Mouse (Mus musculus) spleen, adult 18-20 months (tissue): ENCODE results near the gene Mrc1.

Experiments used
- DNase-seq, 2 experiments: peaks; one replicate each; pipeline ENCODE4 v3.0.0; 2022; ENCODE audit warnings: mixed read lengths in 2 of 2

Gene Mrc1

DNA sequence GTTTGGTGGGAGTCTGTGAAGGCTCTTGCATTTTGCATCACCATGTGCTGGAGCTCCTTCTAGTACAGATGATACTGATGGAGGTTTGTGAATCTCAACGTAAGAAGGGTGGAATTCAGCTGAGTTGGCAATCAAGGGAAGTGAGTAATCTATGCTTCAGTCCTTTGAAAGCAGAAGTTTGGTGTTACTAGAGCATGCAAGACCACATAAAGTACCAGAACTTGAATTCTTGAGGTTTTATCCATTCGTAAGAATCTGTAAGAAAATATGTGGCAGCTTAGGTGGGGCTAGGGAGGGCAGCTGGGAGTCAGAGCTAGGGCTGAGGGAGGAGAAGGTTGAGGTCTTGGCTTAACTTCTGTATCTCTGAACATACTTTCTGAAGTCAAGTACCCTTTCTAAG, 15.5 kb downstream of the Mrc1 start:
- no peak for DNase-seq

DNA sequence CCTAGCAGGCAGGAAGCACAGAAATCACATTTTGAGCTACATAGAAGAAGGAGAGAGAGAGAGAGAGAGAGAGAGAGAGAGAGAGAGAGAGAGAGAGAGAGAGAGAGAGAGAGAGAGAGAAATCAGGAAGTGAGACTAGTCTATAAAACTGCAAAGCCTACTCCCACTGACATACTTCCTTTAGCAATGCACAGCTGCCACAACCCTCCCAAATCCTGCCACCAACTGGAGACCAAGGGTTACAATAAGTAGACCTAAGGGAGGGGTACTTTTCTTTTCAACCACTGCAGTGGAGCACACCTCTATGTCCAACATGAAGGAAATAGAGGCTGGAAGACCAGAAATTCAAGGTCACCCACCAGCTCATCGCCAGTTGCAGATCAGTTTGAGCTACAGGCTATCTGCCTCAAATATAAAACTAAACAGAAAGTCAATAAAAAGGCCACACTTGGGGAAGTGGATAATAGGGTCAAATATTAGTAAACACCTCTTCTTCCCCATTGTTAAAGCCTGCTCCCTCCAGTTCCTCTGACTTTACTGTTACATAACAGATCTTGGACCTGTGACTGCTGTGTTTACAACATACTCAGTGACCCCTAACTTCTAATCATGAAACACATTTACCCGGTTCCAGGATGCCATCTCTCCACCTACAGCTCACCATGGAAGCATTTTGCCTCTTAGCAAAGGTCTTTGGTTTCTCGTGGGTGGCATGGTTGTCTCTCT, 20.8 kb downstream of the Mrc1 start:
- peak; percentile 22 to 29 for DNase-seq

DNA sequence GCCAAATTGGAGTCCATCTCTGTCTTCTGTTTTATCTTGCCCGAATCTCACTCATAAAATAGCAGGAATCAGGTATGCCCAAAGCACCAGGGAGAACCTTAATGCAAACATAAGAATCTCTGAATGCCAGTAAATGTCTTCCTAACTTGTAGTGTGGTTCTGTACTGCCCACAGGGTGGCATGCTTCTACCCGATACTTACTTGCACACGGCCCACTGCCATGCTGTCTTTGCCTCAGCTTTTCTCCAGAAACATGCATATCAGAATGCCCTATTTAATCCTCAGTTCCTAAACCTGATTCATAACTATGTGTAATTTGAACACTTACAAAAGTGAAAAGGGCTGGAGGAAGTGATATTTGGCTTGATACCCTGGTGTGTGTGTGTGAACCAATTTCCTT, 22.7 kb downstream of the Mrc1 start:
- DNase-seq, result no peak

GRCm38 (mm10) chr2:14258345-14258850, 29.2 kb downstream of the Mrc1 start:
- DNase-seq, result no peak

GRCm38 (mm10) chr2:14262090-14262489, 32.9 kb downstream of the Mrc1 start:
- no peak for DNase-seq

- no peak for DNase-seq
Observed at GRCm38 (mm10) chr2:14269160-14269559, 40.0 kb downstream of the Mrc1 start.

DNA sequence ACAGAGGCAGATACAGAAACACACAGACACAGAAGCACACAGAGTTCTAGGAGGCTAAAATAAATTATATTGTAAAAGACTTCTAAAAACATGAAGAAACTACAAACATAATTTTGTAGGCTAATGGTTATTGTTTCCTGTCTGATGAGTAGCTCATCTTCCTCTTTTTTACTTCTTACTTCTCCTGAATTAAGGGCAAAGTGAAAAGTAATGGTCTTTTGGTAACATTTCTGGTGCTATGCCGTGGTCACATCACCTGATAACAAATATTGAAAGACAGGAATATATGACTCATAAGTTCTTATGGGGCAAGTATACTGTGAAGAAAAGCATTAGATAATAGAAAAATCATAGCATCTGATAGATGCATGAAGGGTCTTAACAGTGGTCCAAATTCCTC, 42.9 kb downstream of the Mrc1 start:
- DNase-seq, result no peak

DNA sequence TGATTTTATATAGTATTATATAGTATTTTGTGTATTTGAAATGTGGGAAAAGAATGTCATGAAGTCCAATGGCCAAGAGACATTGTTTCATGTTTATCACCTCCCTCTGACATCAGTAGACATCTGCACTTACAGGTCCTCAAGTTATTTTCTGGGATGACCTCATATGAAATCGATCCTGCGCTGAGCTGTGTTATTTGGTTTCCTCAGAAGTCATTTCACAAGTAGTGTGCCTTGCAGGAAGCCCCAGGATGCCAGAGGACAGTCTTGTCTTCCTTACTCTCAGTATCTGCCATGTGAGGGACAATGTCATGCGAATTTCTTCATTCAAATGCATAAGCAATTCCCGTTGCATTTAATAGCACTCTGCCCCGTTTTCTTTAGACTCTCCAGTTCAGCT, 46.6 kb downstream of the Mrc1 start:
- no peak for DNase-seq

DNA sequence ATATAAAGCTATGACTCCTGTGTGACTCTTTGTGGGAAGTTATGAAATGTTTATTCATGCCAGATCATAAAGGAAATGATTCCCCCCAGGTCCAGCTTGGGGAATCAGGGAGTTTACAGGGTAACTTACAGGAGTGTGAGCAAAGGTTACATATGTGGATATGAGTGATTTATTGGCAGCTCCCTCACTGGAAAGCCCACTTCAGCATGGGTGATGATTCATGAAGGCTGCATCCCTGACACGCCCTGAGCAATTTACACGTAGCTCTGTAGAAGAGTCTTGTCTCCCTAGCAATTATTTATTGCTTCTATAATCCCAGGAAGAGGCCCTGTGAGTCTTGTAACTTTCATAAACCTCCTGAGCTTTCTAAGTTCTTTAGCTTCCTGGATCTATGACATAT, 50.1 kb downstream of the Mrc1 start:
- no peak for DNase-seq

DNA sequence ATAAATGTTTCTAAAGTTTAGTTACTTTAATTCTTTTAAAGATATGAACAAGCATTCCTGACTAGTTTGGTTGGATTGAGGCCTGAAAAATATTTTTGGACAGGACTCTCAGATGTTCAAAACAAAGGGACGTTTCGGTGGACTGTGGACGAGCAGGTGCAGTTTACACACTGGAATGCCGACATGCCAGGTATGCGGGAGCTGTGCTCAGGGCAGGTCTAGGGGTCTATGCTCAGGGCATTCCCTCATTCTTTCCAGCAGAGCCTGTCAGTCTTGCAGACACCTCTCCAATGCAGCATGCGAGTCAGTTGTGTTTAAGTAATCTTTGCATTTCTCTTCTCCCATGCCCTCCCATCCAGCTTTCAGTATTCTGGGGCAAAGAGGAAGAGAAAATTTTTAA, 50.6 kb downstream of the Mrc1 start:
- no peak for DNase-seq

GRCm38 (mm10) chr2:14295334-14295733, 66.1 kb downstream of the Mrc1 start:
- peak; percentile 68 to 91 for DNase-seq

DNA sequence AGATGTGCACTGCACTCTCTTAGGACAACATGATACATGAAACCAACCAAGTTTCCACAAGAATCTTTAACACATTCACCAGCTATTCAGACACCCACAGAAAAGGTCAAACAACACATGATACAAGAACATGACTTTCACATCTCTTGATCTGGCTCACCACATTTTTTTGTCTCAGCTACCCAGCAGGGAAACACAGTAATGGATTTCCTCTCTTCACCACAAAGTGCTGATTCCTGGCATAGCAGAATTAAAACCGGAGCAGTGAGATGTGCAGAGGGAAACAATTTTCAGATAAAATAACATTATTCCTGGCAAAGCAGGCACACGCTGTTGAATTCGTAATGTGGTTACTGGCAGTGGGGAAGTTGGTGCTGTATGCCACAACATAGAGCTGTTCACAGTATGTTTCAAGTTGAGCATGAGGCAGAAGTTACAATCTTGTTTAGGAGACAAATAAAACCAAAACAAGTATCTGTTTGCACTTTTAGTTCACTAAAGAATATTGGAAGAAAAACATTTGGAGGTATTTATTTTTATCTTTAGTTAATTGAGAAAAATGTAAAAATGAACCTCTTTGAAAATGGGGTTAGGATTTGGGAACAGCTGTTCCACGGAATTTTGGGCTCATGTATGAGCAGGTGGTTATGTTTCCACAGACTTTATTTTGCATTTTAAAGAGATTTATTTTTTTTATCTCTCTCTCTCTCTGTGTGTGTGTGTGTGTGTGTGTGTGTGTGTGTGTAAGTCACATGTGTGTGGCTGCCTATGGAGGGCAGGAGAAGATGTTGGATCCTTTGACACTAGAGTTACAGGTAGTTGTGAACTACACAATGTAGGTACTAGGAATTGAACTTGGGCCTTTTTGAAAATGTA, 83.6 kb downstream of the Mrc1 start:
- no peak for DNase-seq

GRCm38 (mm10) chr2:14315113-14315512, 85.9 kb downstream of the Mrc1 start:
- no peak for DNase-seq

DNA sequence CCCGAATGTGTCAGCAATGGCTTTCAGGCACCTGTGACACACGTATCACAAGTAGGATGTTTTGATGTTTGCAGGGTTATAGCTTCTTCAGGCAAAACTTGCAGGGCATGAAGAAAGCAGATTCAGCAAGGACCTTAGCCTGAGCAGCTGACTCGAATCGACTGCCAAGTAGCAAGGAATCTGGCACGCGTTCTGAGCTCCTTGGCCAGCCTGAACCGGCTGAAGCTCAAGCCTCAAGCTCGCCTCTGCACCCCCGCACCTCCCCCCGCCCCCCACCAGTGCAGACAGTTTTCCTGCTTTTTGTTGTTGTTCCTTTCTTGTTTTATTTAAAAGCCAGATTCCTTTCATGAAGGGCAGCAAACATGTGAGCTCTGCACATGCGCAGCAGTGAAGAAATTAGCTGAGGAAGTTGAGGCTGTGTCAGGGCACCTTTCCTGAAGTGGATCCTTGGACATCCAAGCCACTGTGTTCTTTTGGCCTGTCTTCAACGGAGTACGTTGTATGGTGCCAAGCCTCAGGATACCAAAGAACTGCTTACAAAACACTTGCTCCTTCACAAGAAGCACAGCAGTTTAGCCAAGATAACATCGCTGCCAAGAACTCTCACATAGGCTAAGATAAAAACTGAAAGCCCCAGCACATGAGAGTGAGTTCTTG, 112.6 kb downstream of the Mrc1 start:
- DNase-seq, result no peak

GRCm38 (mm10) chr2:14342309-14342839, 113.2 kb downstream of the Mrc1 start:
- DNase-seq, result no peak
